Mouse (Mus musculus) gastrocnemius, adult 18-20 months (tissue): ENCODE results near the gene Gm8369. TPM values are rescaled to one million over a fixed set of nuclear protein-coding genes. Genes with fewer than 3 reads are reported as not detected.
A peak's percentile ranks its signal among the peaks of the same experiment; 100 is the strongest.
"Not testable (repeated sequence)": the region's sequence is repeated elsewhere in the genome, so short reads cannot be mapped to it uniquely, and the experiment has no call there.

Source experiments
- DNase-seq: peaks from one replicate; pipeline ENCODE4 v3.0.0; 2021; ENCODE audit warnings: low spot score
- total RNA-seq, 2 experiments: library from RNA; stranded (reverse); gene quantifications; 2 replicates each; pipeline ENCODE4 v1.2.3; 2021

Gm8369 gene
- total RNA-seq, 2 experiments from 2014 or later = not detected

DNA sequence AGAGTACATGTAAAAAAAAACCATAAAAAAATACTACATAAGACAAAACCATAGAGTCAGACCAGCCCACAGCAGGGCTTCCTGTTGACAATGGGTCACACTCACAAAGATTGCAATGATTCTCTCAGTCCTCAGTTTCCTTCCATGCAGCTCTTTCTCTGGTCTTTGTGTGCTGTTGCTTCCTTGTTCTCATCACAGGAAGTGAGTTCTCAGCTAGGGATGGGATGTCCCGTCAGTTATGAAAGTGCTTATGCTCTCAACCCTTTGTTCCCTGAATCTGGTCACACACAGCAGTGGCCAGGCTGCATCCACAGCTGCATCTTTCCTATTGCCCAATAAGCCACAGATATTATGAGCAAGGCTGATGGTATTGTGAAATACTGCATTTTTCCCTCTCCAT, 27.7 kb downstream of the Gm8369 start:
- no peak for DNase-seq

DNA sequence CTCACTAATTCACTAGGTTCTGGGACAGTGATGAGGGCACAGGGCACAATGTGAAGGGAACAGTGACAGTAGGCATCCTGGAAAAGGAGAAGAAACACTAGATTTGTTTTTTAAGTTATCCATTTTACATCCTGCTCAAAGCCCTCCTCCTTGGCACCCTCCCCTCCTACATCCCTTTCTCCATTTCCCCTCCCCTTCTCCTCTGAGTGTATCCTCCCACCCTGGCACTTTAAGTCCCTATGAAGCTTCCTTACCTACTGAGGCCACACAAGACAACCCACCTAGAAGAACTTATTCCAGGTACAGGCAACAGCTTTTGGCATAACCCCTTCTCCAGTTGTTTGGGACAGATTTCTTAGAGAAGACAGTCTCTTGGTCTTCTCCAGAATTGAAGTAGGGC, 30.5 kb downstream of the Gm8369 start, which contains the start of gene Ms4a6b:
Ms4a6b (plus strand) TSS at position 267 of the 400 bp plus-strand sequence.
- no peak for DNase-seq

DNA sequence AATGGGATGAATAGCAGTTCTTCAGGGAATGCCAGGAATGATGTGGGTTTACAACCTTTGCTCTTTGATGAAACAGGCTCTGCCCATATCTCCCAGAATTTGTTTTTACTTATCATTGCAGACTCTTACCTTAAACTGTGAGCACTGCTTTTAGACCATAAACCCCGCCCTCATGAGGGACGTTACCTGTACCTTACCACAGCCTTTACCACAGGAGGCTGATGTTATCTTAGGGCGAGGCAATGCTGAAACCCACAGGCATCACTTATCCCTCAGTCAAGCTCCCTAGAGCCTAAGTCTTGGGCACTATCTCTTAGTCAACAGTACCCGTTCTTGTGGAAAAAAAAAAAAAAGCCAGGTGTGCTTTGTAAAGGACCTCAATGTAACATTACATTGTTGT, 31.1 kb downstream of the Gm8369 start:
- DNase-seq = no peak

DNA sequence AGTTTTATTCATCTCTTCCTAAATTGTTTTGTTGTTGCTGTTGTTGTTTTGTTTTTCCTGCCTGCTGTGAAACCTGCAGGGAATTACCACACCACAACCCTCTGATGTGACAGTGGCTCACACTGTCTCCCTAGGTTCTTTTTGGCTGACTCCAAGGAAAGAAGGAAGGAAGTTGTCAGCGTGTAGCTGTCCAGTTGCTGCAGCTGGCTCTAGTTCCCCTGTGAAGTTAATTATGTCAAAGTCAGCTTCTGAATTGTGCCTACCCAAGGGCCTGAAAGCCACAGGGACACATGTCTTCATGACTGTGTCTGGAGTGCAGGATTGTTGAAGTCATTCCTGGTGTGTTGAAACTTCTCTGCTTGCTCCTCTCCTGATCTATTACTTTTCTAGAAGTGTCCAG, 31.6 kb downstream of the Gm8369 start:
- DNase-seq = peak; percentile 20

DNA sequence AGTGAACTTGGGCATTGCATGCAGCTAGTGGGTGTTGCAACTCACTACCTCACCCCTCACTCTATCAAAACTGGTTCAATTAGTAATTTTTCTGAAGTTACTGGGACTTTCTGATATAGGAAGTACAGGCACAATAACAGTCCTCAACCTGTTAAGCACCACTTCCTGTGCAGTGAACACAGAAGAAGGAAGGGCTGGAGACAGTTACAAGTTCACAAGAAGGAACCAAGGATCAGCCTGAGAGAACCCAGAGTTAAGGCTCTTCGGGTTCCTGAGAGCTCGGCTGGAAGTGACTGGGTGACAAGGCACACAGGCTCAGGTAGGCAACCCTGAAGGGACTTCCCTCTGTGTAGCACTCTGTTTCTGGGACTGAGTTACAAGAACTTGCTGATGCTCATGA, 32.6 kb downstream of the Gm8369 start:
- DNase-seq = not testable (repeated sequence)

DNA sequence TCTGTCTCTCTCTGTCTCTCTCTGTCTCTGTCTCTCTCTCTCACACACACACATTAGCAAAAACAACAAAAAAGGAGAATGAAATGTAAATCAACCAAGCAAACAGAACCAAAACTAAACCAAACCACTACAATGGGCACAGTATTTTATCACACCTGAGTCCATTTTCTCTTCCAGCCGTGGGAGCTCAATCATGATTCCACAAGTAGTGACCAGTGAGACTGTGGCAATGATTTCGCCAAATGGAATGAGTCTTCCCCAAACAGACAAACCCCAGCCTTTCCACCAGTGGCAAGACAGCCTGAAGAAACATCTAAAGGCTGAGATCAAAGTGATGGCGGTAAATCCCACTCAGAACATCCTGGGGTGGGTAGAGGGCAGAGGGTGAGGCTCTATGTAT, 34.4 kb downstream of the Gm8369 start:
- no peak for DNase-seq

DNA sequence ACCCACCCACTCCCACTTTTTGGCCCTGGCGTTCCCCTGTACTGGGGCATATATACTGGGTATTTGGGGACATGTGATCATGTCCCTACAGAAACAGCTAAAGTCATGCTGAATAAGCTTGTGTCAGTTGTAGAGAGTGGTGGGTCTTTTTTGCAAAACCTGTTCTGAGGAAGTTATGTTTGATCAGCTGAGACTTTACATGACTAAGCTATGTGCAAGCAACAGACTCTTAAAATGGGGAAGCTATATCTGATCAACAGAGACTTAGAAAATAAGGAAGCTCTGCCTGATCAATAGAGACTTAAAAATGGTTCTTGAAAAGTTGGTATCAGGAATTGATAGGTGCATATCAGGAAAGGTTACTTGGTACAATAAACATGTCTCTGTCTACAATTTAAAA, 47.7 kb downstream of the Gm8369 start:
- DNase-seq = no peak

DNA sequence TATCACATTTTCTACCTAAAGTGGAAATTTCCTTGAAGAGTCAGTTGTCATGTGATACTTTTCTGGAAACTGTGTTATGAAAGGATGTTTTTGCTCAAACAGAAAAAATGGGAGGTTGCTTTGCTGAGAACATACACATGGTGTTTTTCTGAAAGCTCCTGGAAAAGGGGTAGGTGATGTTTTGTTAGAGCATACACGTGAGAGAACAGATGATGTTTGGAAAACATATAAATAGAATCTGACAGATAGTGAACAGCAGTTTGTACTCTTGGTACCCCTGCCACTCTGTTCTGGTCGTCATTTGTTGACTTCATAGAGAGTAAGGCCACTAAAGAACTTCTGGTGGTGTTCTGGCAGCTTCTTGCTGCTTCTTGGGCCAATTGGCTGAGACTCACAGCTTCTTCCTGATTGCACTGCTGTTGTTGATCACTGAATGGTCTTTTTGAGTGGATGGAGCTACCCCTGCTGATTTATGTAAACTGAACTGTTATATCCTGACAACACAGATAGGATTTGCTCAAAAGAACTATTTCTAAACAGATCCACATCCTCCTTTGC, 48.2 kb downstream of the Gm8369 start:
- DNase-seq = peak; percentile 62

DNA sequence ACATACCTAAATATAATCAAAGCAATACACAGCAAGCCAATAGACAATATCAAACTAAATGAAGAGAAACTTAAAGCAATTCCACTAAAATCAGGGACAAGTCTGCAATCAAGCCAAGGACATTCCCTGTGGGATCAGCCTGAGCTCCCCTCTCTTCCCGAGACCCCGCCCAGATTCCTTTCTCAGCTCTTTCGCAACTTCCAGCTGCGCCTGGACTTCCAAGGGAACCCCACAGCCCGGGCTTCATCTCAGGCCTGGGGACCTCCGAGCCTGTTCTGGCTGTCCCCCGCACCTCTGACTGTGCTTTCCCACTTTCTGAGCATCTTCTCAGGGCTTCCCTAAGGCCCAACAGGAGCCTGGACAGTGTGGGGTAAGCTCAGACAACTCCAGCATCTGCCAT, 50.9 kb downstream of the Gm8369 start, which contains the start of gene Ms4a4d:
Ms4a4d (plus strand) TSS at position 209 of the 400 bp plus-strand sequence.
- peak; percentile 80 for DNase-seq

DNA sequence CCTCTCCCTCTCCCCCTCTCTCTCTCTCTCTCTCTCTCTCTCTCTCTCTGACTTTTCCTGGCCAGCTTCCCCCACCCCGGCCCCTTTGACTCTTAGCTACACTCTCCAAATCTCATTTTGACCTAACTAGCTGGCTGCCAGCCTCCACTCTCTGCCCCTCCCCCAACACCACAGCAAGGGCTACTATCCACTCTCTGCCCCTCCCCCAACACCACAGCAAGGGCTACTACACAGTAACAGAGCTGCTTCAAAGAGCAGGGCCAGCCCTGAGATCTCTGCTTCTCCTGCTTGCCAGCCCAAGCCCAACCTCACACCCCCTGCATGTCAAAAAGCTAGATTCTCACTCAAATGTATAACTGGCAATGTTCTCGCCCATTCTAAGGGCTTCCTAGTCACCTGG, 51.6 kb downstream of the Gm8369 start:
- DNase-seq = peak; percentile 25

DNA sequence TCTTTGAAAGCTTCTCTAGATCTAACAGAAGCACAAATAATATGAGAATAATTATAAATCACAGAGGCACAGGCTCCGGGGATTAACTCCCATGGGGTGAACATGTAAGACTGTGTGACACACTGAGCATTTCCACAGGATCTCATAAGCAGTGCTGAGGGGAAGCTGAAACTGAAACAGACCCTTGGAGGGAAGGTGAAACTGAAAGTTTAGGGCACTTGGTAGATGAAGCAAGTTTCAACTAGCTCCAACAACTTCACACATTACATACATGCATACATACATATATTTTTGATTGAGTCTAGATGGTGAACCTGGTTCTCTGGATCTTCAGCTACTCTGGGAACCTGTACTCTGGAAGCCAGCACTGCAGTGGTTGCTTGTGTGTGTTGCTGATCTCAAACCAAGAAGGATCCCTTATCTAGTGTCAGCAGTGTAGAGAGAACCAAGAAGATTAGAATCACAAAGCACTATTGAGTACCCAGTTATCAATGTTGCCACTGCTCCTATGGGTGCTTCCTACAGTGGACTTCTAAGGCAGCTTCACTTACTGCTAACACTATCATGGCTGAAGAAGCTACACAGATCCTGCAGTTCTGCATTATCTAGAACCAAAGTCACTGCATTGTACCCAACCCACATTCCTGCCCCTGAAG, 54.6 kb downstream of the Gm8369 start:
- DNase-seq = not testable (repeated sequence)

DNA sequence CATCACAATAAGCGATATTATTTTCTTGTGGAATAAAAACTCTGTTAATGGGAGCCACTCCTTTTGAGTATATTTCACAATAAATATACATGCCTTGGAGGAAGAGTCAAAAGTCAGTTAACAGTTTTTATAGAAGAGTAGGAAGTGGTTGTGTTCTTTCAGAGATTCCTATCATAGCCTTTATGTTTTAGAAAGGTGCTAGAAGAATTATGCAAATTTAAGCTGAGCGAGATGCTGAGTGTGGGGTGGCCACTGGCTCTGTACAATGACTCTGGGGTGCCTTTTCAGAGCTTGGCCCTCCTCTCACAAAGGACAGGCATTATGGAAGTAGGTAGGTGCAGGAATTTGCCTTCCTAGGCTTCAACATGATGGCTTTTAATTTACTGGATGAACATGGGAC, 58.6 kb downstream of the Gm8369 start:
- DNase-seq = not testable (repeated sequence)

DNA sequence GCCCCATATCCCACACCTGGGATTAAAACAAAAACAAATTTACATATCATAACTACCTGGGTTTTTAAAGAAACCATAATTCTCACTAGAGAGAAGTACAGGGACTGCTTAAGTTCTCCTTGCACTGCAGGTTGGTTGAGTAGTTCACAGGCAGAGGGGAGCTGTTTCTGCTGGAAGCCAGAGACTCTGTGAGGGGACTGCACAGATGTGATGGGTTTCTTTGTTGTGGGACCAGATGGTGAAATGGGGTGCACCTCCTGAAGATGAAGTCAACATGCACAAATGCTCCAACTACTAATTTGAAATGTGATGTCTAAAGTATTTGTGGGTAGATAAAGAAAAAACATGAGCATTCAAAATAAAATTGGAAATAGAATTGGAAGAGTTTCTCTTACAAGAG, 62.2 kb downstream of the Gm8369 start:
- DNase-seq = no peak

DNA sequence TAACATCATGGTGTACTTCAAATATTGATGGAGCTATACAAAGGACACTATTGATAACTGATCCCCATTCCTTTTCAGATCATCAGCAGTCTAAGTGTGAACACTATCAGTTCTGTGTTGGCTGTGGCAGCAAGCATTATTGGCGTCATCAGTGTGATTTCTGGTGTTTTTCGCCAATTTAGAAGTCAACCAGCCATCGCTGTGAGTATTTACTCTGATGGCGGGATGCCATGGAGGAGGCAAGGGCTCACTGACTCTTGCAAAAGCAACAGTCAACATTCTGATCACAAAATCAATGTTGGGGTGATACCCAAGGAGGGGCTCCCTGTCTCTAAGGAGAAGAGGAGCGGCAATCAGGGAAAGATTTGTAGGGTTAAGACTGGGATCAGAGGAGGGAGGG, 69.0 kb downstream of the Gm8369 start:
- DNase-seq = no peak

DNA sequence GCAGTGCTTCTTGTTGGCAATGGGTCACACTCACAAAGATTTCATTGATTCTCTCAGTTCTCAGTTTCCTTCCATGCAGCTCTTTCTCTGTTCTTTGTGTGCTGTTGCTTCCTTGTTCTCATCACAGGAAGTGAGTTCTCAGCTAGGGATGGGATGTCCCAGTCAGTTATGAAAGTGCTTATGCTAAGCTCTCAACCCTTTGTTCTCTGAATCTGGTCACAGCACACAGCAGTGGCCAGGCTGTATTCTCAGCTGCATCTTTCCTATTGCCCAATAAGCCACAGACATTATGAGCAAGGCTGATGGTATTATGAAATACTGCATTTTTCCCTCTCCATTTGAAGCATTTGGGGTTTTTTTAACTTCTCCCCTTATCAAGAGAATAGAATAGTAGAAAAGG, 73.8 kb downstream of the Gm8369 start:
- not testable (repeated sequence) for DNase-seq

Other genes with a start within 250 kb of the Gm8369 start
- gene Ms4a1, start 219.7 kb upstream of the Gm8369 start, total RNA-seq = under 1 TPM in 1 of 2 experiments, not detected in 1; 0.09 TPM
- gene Ms4a5, start 202.1 kb upstream of the Gm8369 start, total RNA-seq = not detected
- under 1 TPM in 1 of 2 experiments, not detected in 1; 0.05 TPM for gene Ms4a14, start 171.5 kb upstream of the Gm8369 start, total RNA-seq
- gene Ms4a7, start 149.8 kb upstream of the Gm8369 start, total RNA-seq = under 1 TPM; 0.32 to 0.76 TPM
- gene Ms4a4a, start 110.4 kb upstream of the Gm8369 start, total RNA-seq = 1 to 10 TPM; 1.9 TPM
- not detected for gene Ms4a4c, start 81.2 kb upstream of the Gm8369 start, total RNA-seq
- not detected for gene Ms4a4b, start 42.4 kb upstream of the Gm8369 start, total RNA-seq
- gene Ms4a6c, start 16.6 kb upstream of the Gm8369 start, total RNA-seq = 1 to 10 TPM; 1.7 to 2.2 TPM
- 1 to 10 TPM; 1.7 to 3.0 TPM for gene Ms4a6b, start 30.6 kb downstream of the Gm8369 start, total RNA-seq
- 1 to 10 TPM; 2.5 to 3.6 TPM for gene Ms4a4d, start 50.9 kb downstream of the Gm8369 start, total RNA-seq
- 1 to 10 TPM in 1 of 2 experiments, under 1 TPM in 1; 0.73 to 1.4 TPM for gene Ms4a6d, start 118.9 kb downstream of the Gm8369 start, total RNA-seq
- gene Ms4a2, start 137.8 kb downstream of the Gm8369 start, total RNA-seq = under 1 TPM in 1 of 2 experiments, not detected in 1; 0.26 TPM
- gene Ms4a3, start 154.9 kb downstream of the Gm8369 start, total RNA-seq = not detected
- not detected for gene Oosp2, start 174.6 kb downstream of the Gm8369 start, total RNA-seq
- not detected for gene Oosp1, start 205.2 kb downstream of the Gm8369 start, total RNA-seq
- gene Oosp3, start 211.1 kb downstream of the Gm8369 start, total RNA-seq = not detected